Mouse (Mus musculus) adrenal gland, postnatal 36 days (tissue): ENCODE results near the gene Rbp7. TPM values are rescaled to one million over a fixed set of nuclear protein-coding genes. Genes with fewer than 3 reads are reported as not detected.
"Not testable (repeated sequence)": the region's sequence is repeated elsewhere in the genome, so short reads cannot be mapped to it uniquely, and the experiment has no call there.

ENCODE experiments used
- DNase-seq, 2 experiments: peaks; one replicate each; pipeline ENCODE4 v3.0.0; 2021; ENCODE audit warnings: mixed read lengths in 1 of 2
- long read RNA-seq, 2 experiments: library from polyadenylated mRNA; stranded (forward); transcript quantifications; one replicate each; pipeline ENCODE4 v2.0.0; 2021; ENCODE audit warnings: borderline sequencing depth in 2 of 2
- total RNA-seq, 2 experiments: library from RNA; stranded (reverse); gene quantifications; 2 replicates each; pipeline ENCODE4 v1.2.3; 2021

The Rbp7 gene
- total RNA-seq = 10 to 100 TPM; 16.5 to 67.6 TPM
- long read RNA-seq, experiment 1, transcript Rbp7-201 (4 exons, 619 nt) = major isoform, 38 of 40 reads
- long read RNA-seq, experiment 1, partial matches to known transcripts = 2 of 40 reads
- long read RNA-seq, experiment 1, other reads (novel, unspliced or antisense) = 0 of 40 reads
- long read RNA-seq, experiment 2, transcript Rbp7-201 (4 exons, 619 nt) = major isoform, 24 of 25 reads
- long read RNA-seq, experiment 2, partial matches to known transcripts = 0 of 25 reads
- long read RNA-seq, experiment 2, other reads (novel, unspliced or antisense) = 1 of 25 reads

GRCm38 (mm10) chr4:149454879-149455278, at the start of gene Rbp7:
Gene Rbp7, minus strand, starts transcription at chr4:149454978.
- DNase-seq = no peak

GRCm38 (mm10) chr4:149504363-149504762, 49.6 kb upstream of the Rbp7 start:
- no peak for DNase-seq

GRCm38 (mm10) chr4:149499790-149500189, 45.0 kb upstream of the Rbp7 start:
- no peak for DNase-seq

- DNase-seq = no peak
These were observed 44.1 kb upstream of the Rbp7 start for GRCm38 (mm10) chr4:149498901-149499300.

DNA sequence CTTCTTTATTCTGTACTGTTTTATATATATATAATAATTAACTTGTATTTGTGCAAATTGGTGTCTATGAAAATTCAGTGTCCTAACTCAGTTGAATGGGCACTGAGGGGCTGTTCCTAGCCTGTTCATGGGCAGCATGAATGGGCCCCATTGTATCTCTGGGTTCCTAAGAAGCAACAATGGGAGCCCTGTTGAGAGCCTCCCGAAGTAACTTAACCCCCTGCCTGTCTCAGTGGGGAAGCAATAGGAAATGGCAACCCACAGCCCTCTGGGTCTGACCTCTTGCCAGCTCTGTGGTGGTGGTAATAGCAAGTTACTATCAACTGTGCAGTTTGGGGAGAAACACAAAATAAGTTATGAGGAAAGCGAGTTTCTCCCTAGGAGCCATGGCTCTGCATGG, 41.8 kb upstream of the Rbp7 start:
- no peak for DNase-seq

- DNase-seq = no peak
These were observed 36.4 kb upstream of the Rbp7 start for GRCm38 (mm10) chr4:149491151-149491550.

GRCm38 (mm10) chr4:149489415-149490240, 34.9 kb upstream of the Rbp7 start:
- DNase-seq = no peak

- DNase-seq = no peak
These were observed 33.0 kb upstream of the Rbp7 start for GRCm38 (mm10) chr4:149487729-149488128.

DNA sequence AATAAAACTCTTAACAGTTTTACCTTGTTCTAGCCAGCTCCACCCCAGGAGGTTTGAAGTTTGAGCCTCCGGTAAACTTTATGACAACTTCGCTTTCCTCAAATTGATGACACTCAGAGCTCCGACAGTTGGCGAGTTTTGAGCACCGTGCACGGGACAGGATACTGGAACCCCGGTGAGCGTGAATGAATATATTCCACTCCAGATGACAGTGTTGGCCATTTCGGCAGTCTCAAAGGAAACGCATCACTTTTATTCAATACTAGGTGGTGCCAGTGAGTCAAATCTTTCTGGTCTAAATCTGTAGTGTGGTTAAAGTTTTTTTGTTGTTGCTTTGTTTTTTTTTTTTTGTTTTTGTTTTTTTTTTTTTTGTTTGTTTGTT, 31.0 kb upstream of the Rbp7 start:
- DNase-seq = peak in 1 of 2 experiments; percentile 28

- DNase-seq = peak; percentile 96
These were observed 30.5 kb upstream of the Rbp7 start, which contains the start of the genes Nmnat1 and Lzic for GRCm38 (mm10) chr4:149485053-149485824. Gene Nmnat1, minus strand, starts transcription at chr4:149485202. Gene Lzic, plus strand, starts transcription at chr4:149485229.

GRCm38 (mm10) chr4:149484566-149484965, 29.8 kb upstream of the Rbp7 start:
- DNase-seq = peak; percentile 22 to 53

GRCm38 (mm10) chr4:149477078-149477477, 22.3 kb upstream of the Rbp7 start, which contains the start of gene Tmem274:
Gene Tmem274, plus strand, starts transcription at chr4:149477378.
- no peak for DNase-seq

DNA sequence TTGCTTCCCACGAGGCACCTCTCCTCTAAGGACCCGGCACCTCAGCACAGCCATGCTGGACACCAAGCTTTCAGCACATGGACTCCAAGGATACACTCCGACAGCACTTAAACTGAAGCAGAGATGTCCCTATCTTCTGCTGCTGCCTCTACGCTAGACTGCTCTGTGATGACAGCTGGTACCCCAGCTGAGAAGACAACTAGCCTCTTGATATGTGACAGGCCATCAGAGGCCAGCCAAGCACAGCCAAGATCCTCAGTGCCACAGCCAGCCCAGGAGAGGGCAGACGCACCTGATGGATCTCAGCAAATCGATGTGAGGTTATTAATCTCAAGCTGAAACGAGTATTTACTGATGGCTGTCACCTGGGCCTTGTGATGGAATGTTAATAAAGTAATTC, 20.3 kb upstream of the Rbp7 start:
- DNase-seq = no peak

- no peak for DNase-seq
These were observed 14.8 kb upstream of the Rbp7 start for GRCm38 (mm10) chr4:149469557-149469956.

- DNase-seq = no peak
These were observed 8.7 kb upstream of the Rbp7 start for GRCm38 (mm10) chr4:149463435-149463950.

DNA sequence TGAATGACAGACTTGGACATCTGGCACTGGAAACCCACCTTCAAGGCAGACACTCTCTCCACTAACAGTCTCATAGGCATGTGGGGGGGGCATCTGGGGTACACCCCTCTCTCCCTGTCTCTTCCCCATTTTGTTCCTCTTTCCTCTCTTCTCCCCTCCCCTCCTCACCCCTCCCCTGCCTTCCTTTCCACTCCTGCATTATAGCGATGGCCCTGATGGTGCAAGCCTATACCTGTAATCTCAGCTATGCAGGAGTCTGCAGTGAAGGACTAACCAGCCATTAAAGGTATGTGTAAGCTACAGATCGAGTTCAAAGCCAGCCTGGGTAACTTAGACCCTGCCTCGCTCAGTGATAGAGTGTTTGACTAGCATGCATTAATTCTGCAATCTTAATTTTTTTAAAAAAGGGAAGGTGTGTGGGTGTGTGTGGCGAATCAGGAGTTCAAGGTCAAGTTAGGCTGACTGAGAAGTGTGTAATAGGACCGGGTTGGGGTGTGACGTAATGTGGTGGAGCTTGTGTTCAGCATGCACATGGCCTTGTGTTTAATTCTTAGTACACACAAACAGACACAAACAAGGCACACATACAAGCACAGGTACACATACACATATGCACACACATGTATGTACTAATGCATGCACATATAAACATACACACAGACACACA, 7.7 kb upstream of the Rbp7 start:
- no peak for DNase-seq

- no peak for DNase-seq
These were observed 7.0 kb upstream of the Rbp7 start for GRCm38 (mm10) chr4:149461579-149462304.

DNA sequence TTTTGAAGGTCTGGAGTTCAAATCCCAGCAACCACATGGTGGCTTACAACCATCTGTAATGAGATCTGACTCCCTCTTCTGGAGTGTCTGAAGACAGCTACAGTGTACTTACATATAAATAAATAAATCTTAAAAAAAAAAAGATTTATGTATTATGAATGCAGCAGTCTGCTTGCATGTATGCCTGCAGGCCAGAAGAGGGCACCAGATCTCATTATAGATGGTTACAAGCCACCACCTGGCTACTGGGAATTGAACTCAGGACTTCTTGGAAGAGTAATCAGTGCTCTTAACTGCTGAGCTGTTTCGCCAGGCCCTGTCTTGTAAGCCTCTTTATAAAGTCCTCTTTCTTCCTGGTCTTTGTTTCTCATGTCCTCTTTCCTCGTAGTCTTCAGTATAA, 5.7 kb upstream of the Rbp7 start:
- DNase-seq = not testable (repeated sequence)

- no peak for DNase-seq
These were observed 4.6 kb upstream of the Rbp7 start for GRCm38 (mm10) chr4:149459425-149459824.

- peak in 1 of 2 experiments; percentile 20 for DNase-seq
These were observed 3.7 kb upstream of the Rbp7 start for GRCm38 (mm10) chr4:149458526-149458925.
